Mouse (Mus musculus) forebrain, embryonic 13.5 days (tissue): Measurements from ENCODE around the gene Cwc22. TPM values are rescaled to one million over a fixed set of nuclear protein-coding genes. Genes with fewer than 3 reads are reported as not detected.
A peak's percentile ranks its signal among the peaks of the same experiment; 100 is the strongest.

ENCODE experiments used
- ATAC-seq: fragments of 200-750 bp; cut with Nextera tagmentation; 2 replicates; pipeline ENCODE4 v1.8.0; 2017
- H3K27ac ChIP-seq: fragments of 300-500 bp; sonication (generic); 2 replicates; pipeline ENCODE4 v1.5.1; 2015; ENCODE audit warnings: inconsistent platforms, mild to moderate bottlenecking, moderate library complexity
- H3K27me3 ChIP-seq: fragments of 300-500 bp; sonication (generic); 2 replicates; pipeline ENCODE4 v1.6.1; 2015; ENCODE audit warnings: mild to moderate bottlenecking, inconsistent platforms
- H3K36me3 ChIP-seq: fragments of 300-500 bp; sonication (generic); 2 replicates; pipeline ENCODE4 v1.6.1; 2015; ENCODE audit warnings: mild to moderate bottlenecking, inconsistent platforms; ENCODE audit not compliant: poor library complexity, severe bottlenecking
- H3K4me1 ChIP-seq: fragments of 300-500 bp; sonication (generic); 2 replicates; pipeline ENCODE4 v1.6.1; 2015; ENCODE audit warnings: inconsistent platforms
- H3K4me2 ChIP-seq: fragments of 300-500 bp; sonication (generic); 2 replicates; pipeline ENCODE4 v1.6.1; 2015; ENCODE audit warnings: inconsistent platforms, mild to moderate bottlenecking, moderate library complexity
- H3K4me3 ChIP-seq: fragments of 300-500 bp; sonication (generic); 2 replicates; pipeline ENCODE4 v1.5.1; 2015; ENCODE audit warnings: mild to moderate bottlenecking, inconsistent platforms
- H3K9ac ChIP-seq: fragments of 300-500 bp; sonication (generic); 2 replicates; pipeline ENCODE4 v1.6.1; 2015; ENCODE audit warnings: mild to moderate bottlenecking, inconsistent platforms
- H3K9me3 ChIP-seq: fragments of 300-500 bp; sonication (generic); replicated peaks from 2 replicates; pipeline ENCODE4 v1.6.1; 2016; ENCODE audit warnings: inconsistent platforms
- WGBS: fragments of 180-500 bp; shearing (Covaris S2); methylation state at CpG from one replicate; pipeline ENCODE4 v1.1.7; 2015; 5-methylcytosine and 5-hydroxymethylcytosine counted together
- polyA plus RNA-seq: library from polyadenylated mRNA; unstranded; fragments of >200 nt; fragmentation: Nextera tagmentation; extraction: Ambion mirVana; gene quantifications from 2 replicates; pipeline ENCODE4 v1.2.1, GENCODE M21; 2015

The Cwc22 gene
- polyA plus RNA-seq, 1 experiment from 2014 or later = 30.2 TPM

GRCm38 (mm10) chr2:77962450-77963193 lies 16.4 kb upstream of the Cwc22 start:
- Histone ChIP-seq H3K9ac (no peak overlapping the region), H3K36me3 (no peaks in the 10 kb centered on the region), H3K27ac (no peak overlapping the region), H3K9me3 (no peaks in the 10 kb centered on the region), H3K27me3 (no peaks in the 10 kb centered on the region), H3K4me2 (no peak overlapping the region), H3K4me1 (no peaks in the 10 kb centered on the region), H3K4me3 (no peak overlapping the region)
- no peak for ATAC-seq
- WGBS = 96% methylated on average over 3 of the region's 3 CpGs

- no peaks in the 10 kb centered on the region for H3K36me3 ChIP-seq
- WGBS = 81% methylated on average over 1 of the region's 1 CpGs
- no peak for ATAC-seq
These were observed 15.1 kb upstream of the Cwc22 start for GRCm38 (mm10) chr2:77961256-77961655.

GRCm38 (mm10) chr2:77960711-77961110 lies 14.5 kb upstream of the Cwc22 start:
- Histone ChIP-seq H3K27ac (no peak overlapping the region), H3K9me3 (no peaks in the 10 kb centered on the region), H3K4me3 (no peak overlapping the region), H3K4me1 (no peaks in the 10 kb centered on the region), H3K9ac (no peak overlapping the region), H3K4me2 (no peak overlapping the region), H3K36me3 (no peaks in the 10 kb centered on the region), H3K27me3 (no peaks in the 10 kb centered on the region)
- 85% methylated on average over 3 of the region's 3 CpGs for WGBS
- ATAC-seq = no peak

More at GRCm38 (mm10) chr2:77961256-77961655, 15.1 kb upstream of the Cwc22 start:
- H3K27me3 ChIP-seq = no peaks in the 10 kb centered on the region
- H3K27ac ChIP-seq = no peak overlapping the region
- no peak overlapping the region for H3K4me3 ChIP-seq
- H3K4me1 ChIP-seq = no peaks in the 10 kb centered on the region
- no peaks in the 10 kb centered on the region for H3K9me3 ChIP-seq
- no peak overlapping the region for H3K9ac ChIP-seq
- H3K4me2 ChIP-seq = no peak overlapping the region

GRCm38 (mm10) chr2:77959341-77959740 lies 13.2 kb upstream of the Cwc22 start:
- Histone ChIP-seq H3K4me2 (no peak overlapping the region), H3K4me1 (no peaks in the 10 kb centered on the region), H3K9ac (no peak overlapping the region), H3K9me3 (no peaks in the 10 kb centered on the region), H3K36me3 (no peaks in the 10 kb centered on the region), H3K27me3 (no peaks in the 10 kb centered on the region), H3K4me3 (no peak overlapping the region), H3K27ac (no peak overlapping the region)
- WGBS = 90% methylated on average over 1 of the region's 1 CpGs
- ATAC-seq = no peak

- Histone ChIP-seq H3K27me3 (no peaks in the 10 kb centered on the region), H3K9ac (no peak overlapping the region), H3K27ac (no peak overlapping the region), H3K36me3 (no peaks in the 10 kb centered on the region), H3K4me1 (no peaks in the 10 kb centered on the region), H3K4me2 (no peak overlapping the region), H3K9me3 (no peaks in the 10 kb centered on the region), H3K4me3 (no peak overlapping the region)
- 86% methylated on average over 6 of the region's 6 CpGs for WGBS
- ATAC-seq = no peak
These were observed 5.3 kb upstream of the Cwc22 start for GRCm38 (mm10) chr2:77951415-77951913.

- Histone ChIP-seq H3K4me3 (no peak overlapping the region), H3K4me1 (peaks cover 4% of the 10 kb centered on the region), H3K36me3 (no peaks in the 10 kb centered on the region), H3K27me3 (no peaks in the 10 kb centered on the region), H3K9ac (no peak overlapping the region), H3K9me3 (no peaks in the 10 kb centered on the region), H3K4me2 (no peak overlapping the region), H3K27ac (no peak overlapping the region)
- ATAC-seq = no peak
- WGBS = 71% methylated on average over 1 of the region's 1 CpGs
These were observed 3.9 kb upstream of the Cwc22 start for GRCm38 (mm10) chr2:77950111-77950510.

- H3K4me2 ChIP-seq = no peak overlapping the region
- no peaks in the 10 kb centered on the region for H3K9me3 ChIP-seq
- H3K4me3 ChIP-seq = no peak overlapping the region
- ATAC-seq = no peak
- H3K27me3 ChIP-seq = no peaks in the 10 kb centered on the region
- no peak overlapping the region for H3K9ac ChIP-seq
- H3K27ac ChIP-seq = no peak overlapping the region
- no peaks in the 10 kb centered on the region for H3K36me3 ChIP-seq
- 81% methylated on average over 1 of the region's 1 CpGs for WGBS
- peaks cover 10% of the 10 kb centered on the region for H3K4me1 ChIP-seq
These were observed 3.3 kb upstream of the Cwc22 start for GRCm38 (mm10) chr2:77949521-77949920.

GRCm38 (mm10) chr2:77948921-77949320 lies 2.7 kb upstream of the Cwc22 start:
- no peak for ATAC-seq
- Histone ChIP-seq H3K36me3 (no peaks in the 10 kb centered on the region), H3K9me3 (no peaks in the 10 kb centered on the region), H3K4me1 (peaks cover 13% of the 10 kb centered on the region), H3K27ac (no peak overlapping the region), H3K9ac (no peak overlapping the region), H3K4me3 (no peak overlapping the region), H3K4me2 (no peak overlapping the region), H3K27me3 (no peaks in the 10 kb centered on the region)
- 87% methylated on average over 2 of the region's 2 CpGs for WGBS

- Histone ChIP-seq H3K36me3 (no peaks in the 10 kb centered on the region), H3K4me2 (no peak overlapping the region), H3K4me1 (peaks cover 13% of the 10 kb centered on the region), H3K27me3 (no peaks in the 10 kb centered on the region), H3K4me3 (no peak overlapping the region), H3K27ac (no peak overlapping the region), H3K9me3 (no peaks in the 10 kb centered on the region), H3K9ac (no peak overlapping the region)
- WGBS = 91% methylated on average over 1 of the region's 1 CpGs
- no peak for ATAC-seq
These were observed 2.0 kb upstream of the Cwc22 start for GRCm38 (mm10) chr2:77948126-77948525.

- Histone ChIP-seq H3K4me1 (peaks cover 13% of the 10 kb centered on the region), H3K27ac (no peak overlapping the region), H3K9ac (no peak overlapping the region), H3K4me3 (no peak overlapping the region), H3K36me3 (no peaks in the 10 kb centered on the region), H3K27me3 (no peaks in the 10 kb centered on the region), H3K4me2 (no peak overlapping the region), H3K9me3 (no peaks in the 10 kb centered on the region)
- 72% methylated on average over 3 of the region's 3 CpGs for WGBS
- no peak for ATAC-seq
These were observed 1.1 kb upstream of the Cwc22 start for GRCm38 (mm10) chr2:77947161-77947870.

- Histone ChIP-seq H3K27me3 (no peaks in the 10 kb centered on the region), H3K4me1 (peaks cover 13% of the 10 kb centered on the region), H3K36me3 (no peaks in the 10 kb centered on the region), H3K27ac (no peak overlapping the region), H3K4me2 (peak overlapping the region; percentile 82), H3K9ac (peak overlapping the region; percentile 90), H3K4me3 (peak overlapping the region; percentile 78), H3K9me3 (no peaks in the 10 kb centered on the region)
- ATAC-seq = no peak
- 47% methylated on average over 8 of the region's 8 CpGs for WGBS
These were observed 1.1 kb downstream of the Cwc22 start for GRCm38 (mm10) chr2:77944860-77945595.

- no peak for ATAC-seq
- Histone ChIP-seq H3K4me2 (peak overlapping the region; percentile 82; the same call in 1 of the 2 replicates), H3K27ac (no peak overlapping the region), H3K27me3 (no peaks in the 10 kb centered on the region), H3K4me3 (no peak overlapping the region), H3K9ac (no peak overlapping the region), H3K9me3 (no peaks in the 10 kb centered on the region), H3K4me1 (peaks cover 13% of the 10 kb centered on the region), H3K36me3 (no peaks in the 10 kb centered on the region)
- 95% methylated on average over 5 of the region's 5 CpGs for WGBS
These were observed 1.9 kb downstream of the Cwc22 start for GRCm38 (mm10) chr2:77944281-77944680.
